ENCODE assay signal across 17 mouse cellular contexts in genomic region chr11:44412276-44412675, GRCm38 (mm10). TPM values are rescaled to one million over a fixed set of nuclear protein-coding genes. Genes with fewer than 3 reads are reported as not detected.
DNase-seq lines count a peak whose midpoint lies in the region; ATAC-seq and TF ChIP-seq lines count a peak whose summit lies in the region.
"Had no signal": no experiment of that assay in that cellular context is flagged by ENCODE, and none has a peak within 500 bp of the region (broad histone marks: within the 10 kb centered on the region; RNA-seq: fewer than 3 reads in every experiment).

No protein-coding gene starts in this region.

- no peaks in the 10 kb centered on the region for H3K36me3 ChIP-seq in forebrain, postnatal 0 days (ENCODE audit: insufficient read depth)
- no peaks in the 10 kb centered on the region for H3K36me3 ChIP-seq in forebrain, embryonic 16.5 days (ENCODE audit: control insufficient read depth, insufficient read depth)
- no peaks in the 10 kb centered on the region for H3K36me3 ChIP-seq in lung, postnatal 0 days (ENCODE audit: insufficient read depth, low read length)
- H3K36me3 ChIP-seq in embryonic facial prominence, embryonic 10.5 days (replicated peaks), result no peaks in the 10 kb centered on the region
- H3K36me3 ChIP-seq: hindbrain, embryonic 10.5 days had no signal

- no peak for ATAC-seq in forebrain, postnatal 0 days
- ATAC-seq in forebrain, embryonic 16.5 days, result no peak
- ATAC-seq in lung, postnatal 0 days, result no peak
- ATAC-seq: activated CD4-positive, CD25-positive, alpha-beta regulatory T cell, adult 4 months had no signal

- no peak for TF ChIP-seq EP300 in lung, postnatal 0 days (IDR thresholded peaks at IDR 0.05)

- no peak for TF ChIP-seq POLR2A in lung, adult 2 months (IDR thresholded peaks at IDR 0.05; ENCODE audit: borderline replicate concordance, extremely low read depth, low read depth, low read length)
- no peak for TF ChIP-seq POLR2A in embryonic fibroblast, embryonic 13.5 days (IDR thresholded peaks at IDR 0.05; ENCODE audit: low read depth, low read length)

- H3K9ac ChIP-seq in forebrain, postnatal 0 days, result no peak overlapping the region
- H3K9ac ChIP-seq in forebrain, embryonic 16.5 days (replicated peaks; ENCODE audit: low read depth, low read length), result no peak overlapping the region
- no peak overlapping the region for H3K9ac ChIP-seq in lung, postnatal 0 days (replicated peaks; ENCODE audit: low read depth)

- TF ChIP-seq CTCF in forebrain, postnatal 0 days (IDR thresholded peaks at IDR 0.05; ENCODE audit: low read depth), result peak; percentile 18
- peak; percentile 56 for TF ChIP-seq CTCF in lung, postnatal 0 days (IDR thresholded peaks at IDR 0.05)
- TF ChIP-seq CTCF in lung, adult 2 months (IDR thresholded peaks at IDR 0.05; ENCODE audit: insufficient read depth, low read length), result no peak
- TF ChIP-seq CTCF in embryonic fibroblast, embryonic 13.5 days (IDR thresholded peaks at IDR 0.05; ENCODE audit: borderline replicate concordance, insufficient read depth, low read length), result peak; percentile 5; the same call in 1 of the 2 replicates

- intact Hi-C loops in gastrocnemius, postnatal 36 days (cut with DNase I), result no loop called here

- DNase-seq in forebrain, postnatal 0 days, result no peak
- DNase-seq in lung, postnatal 0 days (ENCODE audit: low spot score), result no peak
- no peak for DNase-seq in lung, adult 2 months
- peak; percentile 41 for DNase-seq in thymus, postnatal 0 days (ENCODE audit: low spot score)
- no peak for DNase-seq in embryonic facial prominence, embryonic 10.5 days (ENCODE audit: low spot score)
- DNase-seq in gastrocnemius, postnatal 36 days, result no peak
- DNase-seq: embryo, embryonic 11 days; gastrocnemius, postnatal 25 days had no signal

- no peaks in the 10 kb centered on the region for H3K9me3 ChIP-seq in forebrain, postnatal 0 days (ENCODE audit: low read length)
- H3K9me3 ChIP-seq in forebrain, embryonic 16.5 days (ENCODE audit: control insufficient read depth, low read length), result no peaks in the 10 kb centered on the region
- no peaks in the 10 kb centered on the region for H3K9me3 ChIP-seq in lung, postnatal 0 days (ENCODE audit: low read length)
- H3K9me3 ChIP-seq in embryonic facial prominence, embryonic 10.5 days, result no peaks in the 10 kb centered on the region
- H3K9me3 ChIP-seq: hindbrain, embryonic 10.5 days had no signal

- WGBS in forebrain, postnatal 0 days, result 89% methylated on average over 8 of the region's 8 CpGs
- WGBS in forebrain, embryonic 16.5 days, result 89% methylated on average over 8 of the region's 8 CpGs
- WGBS in lung, postnatal 0 days, result 71% methylated on average over 8 of the region's 8 CpGs
- 79% methylated on average over 8 of the region's 8 CpGs for WGBS in lung, adult 2 months
- WGBS in embryonic facial prominence, embryonic 10.5 days, result 86% methylated on average over 8 of the region's 8 CpGs

- no peak overlapping the region for H3K4me2 ChIP-seq in forebrain, postnatal 0 days (ENCODE audit: low read depth)
- H3K4me2 ChIP-seq in forebrain, embryonic 16.5 days (ENCODE audit: low read length), result no peak overlapping the region
- no peak overlapping the region for H3K4me2 ChIP-seq in lung, postnatal 0 days (replicated peaks; ENCODE audit: low read depth, low read length)

- no peak overlapping the region for H3K4me3 ChIP-seq in forebrain, postnatal 0 days (ENCODE audit: low read depth, low read length)
- H3K4me3 ChIP-seq in forebrain, embryonic 16.5 days (replicated peaks; ENCODE audit: low read length), result no peak overlapping the region
- no peak overlapping the region for H3K4me3 ChIP-seq in lung, postnatal 0 days (ENCODE audit: low read depth, low read length)
- H3K4me3 ChIP-seq in lung, adult 2 months (replicated peaks; ENCODE audit: extremely low read depth, low read depth, low read length), result no peak overlapping the region
- no peak overlapping the region for H3K4me3 ChIP-seq in embryonic fibroblast, embryonic 13.5 days (ENCODE audit: insufficient read depth, low read length)
- H3K4me3 ChIP-seq in embryonic facial prominence, embryonic 10.5 days, result no peak overlapping the region
- H3K4me3 ChIP-seq: hindbrain, embryonic 10.5 days; left cerebral cortex, adult 2 months had no signal

- no peaks in the 10 kb centered on the region for H3K4me1 ChIP-seq in forebrain, postnatal 0 days (ENCODE audit: insufficient read depth)
- H3K4me1 ChIP-seq in forebrain, embryonic 16.5 days (replicated peaks; ENCODE audit: control insufficient read depth, insufficient read depth, low read length), result no peaks in the 10 kb centered on the region
- no peaks in the 10 kb centered on the region for H3K4me1 ChIP-seq in lung, postnatal 0 days (ENCODE audit: insufficient read depth, low read depth, low read length)
- H3K4me1 ChIP-seq in lung, adult 2 months (ENCODE audit: control insufficient read depth, insufficient read depth, low read length), result no peaks in the 10 kb centered on the region
- no peaks in the 10 kb centered on the region for H3K4me1 ChIP-seq in embryonic fibroblast, embryonic 13.5 days (ENCODE audit: control insufficient read depth, insufficient read depth, low read length)
- no peaks in the 10 kb centered on the region for H3K4me1 ChIP-seq in embryonic facial prominence, embryonic 10.5 days
- H3K4me1 ChIP-seq: hindbrain, embryonic 10.5 days had no signal

- no peaks in the 10 kb centered on the region for H3K27me3 ChIP-seq in forebrain, postnatal 0 days (ENCODE audit: insufficient read depth, low read length)
- no peaks in the 10 kb centered on the region; the same call in 1 of the 2 replicates for H3K27me3 ChIP-seq in forebrain, embryonic 16.5 days (replicated peaks; ENCODE audit: control insufficient read depth, insufficient read depth, low read length)
- no peaks in the 10 kb centered on the region for H3K27me3 ChIP-seq in lung, postnatal 0 days (replicated peaks; ENCODE audit: insufficient read depth, low read length)
- H3K27me3 ChIP-seq in embryonic facial prominence, embryonic 10.5 days (replicated peaks; ENCODE audit: low read depth, poor library complexity, severe bottlenecking), result no peaks in the 10 kb centered on the region

- H3K27ac ChIP-seq in forebrain, postnatal 0 days (ENCODE audit: low read depth, low read length), result no peak overlapping the region
- H3K27ac ChIP-seq in forebrain, embryonic 16.5 days (ENCODE audit: low read length), result no peak overlapping the region
- H3K27ac ChIP-seq in lung, postnatal 0 days (ENCODE audit: low read length), result no peak overlapping the region
- no peak overlapping the region for H3K27ac ChIP-seq in embryonic fibroblast, embryonic 13.5 days (ENCODE audit: insufficient read depth, low read length)
- no peak overlapping the region for H3K27ac ChIP-seq in embryonic facial prominence, embryonic 10.5 days (replicated peaks)
- H3K27ac ChIP-seq: hindbrain, embryonic 10.5 days; left cerebral cortex, adult 2 months had no signal

RNA-seq across cellular contexts. Expression of gene Il12b, which starts 12.4 kb away (rescaled TPM):
- not detected in 2 replicates for total RNA-seq in forebrain, postnatal 0 days (2014; rRNA removed)
- 0.08 TPM in 1 of 2 replicates, not detected in the other for polyA plus RNA-seq in forebrain, postnatal 0 days (2015; fragmentation: Nextera tagmentation; extraction: Ambion mirVana)
- 0.11 TPM in 1 of 2 replicates, not detected in the other for polyA plus RNA-seq in forebrain, embryonic 16.5 days (2015; fragmentation: Nextera tagmentation; extraction: Ambion mirVana)
- 0.11 and 0.18 TPM in 2 replicates for polyA plus RNA-seq in lung, postnatal 0 days (2015; fragmentation: Nextera tagmentation; extraction: Ambion mirVana)
- polyA plus RNA-seq in lung, adult 2 months (2012; rRNA removed), result 0.15 and 0.17 TPM in 2 replicates
- polyA plus RNA-seq in embryonic fibroblast, embryonic 13.5 days (2011; ENCODE audit: insufficient read length, low read depth, missing spikeins), result not detected in 2 replicates
- 3.6 and 3.8 TPM in 2 replicates for polyA plus RNA-seq in thymus, postnatal 0 days (2015; fragmentation: Nextera tagmentation; extraction: Ambion mirVana)
- not detected in 2 replicates for polyA plus RNA-seq in embryonic facial prominence, embryonic 10.5 days (2016; fragmentation: Nextera tagmentation; extraction: Ambion mirVana)
- total RNA-seq in gastrocnemius, postnatal 36 days (2021), result not detected
- total RNA-seq: gastrocnemius, postnatal 25 days; left cerebral cortex, adult 2 months had no signal
- polyA plus RNA-seq: activated CD4-positive, CD25-positive, alpha-beta regulatory T cell, adult 4 months; C2C12; forebrain, embryonic 11.5 days; hindbrain, embryonic 10.5 days; liver, embryonic 16.5 days; small intestine, adult 2 months had no signal

RNA-seq across cellular contexts. Expression of gene Ublcp1, which starts 58.0 kb away (rescaled TPM):
- total RNA-seq in forebrain, postnatal 0 days (2014; rRNA removed), result 34.3 and 42.2 TPM in 2 replicates
- polyA plus RNA-seq in forebrain, postnatal 0 days (2015; fragmentation: Nextera tagmentation; extraction: Ambion mirVana), result 42.3 and 44.6 TPM in 2 replicates
- polyA plus RNA-seq in forebrain, embryonic 16.5 days (2015; fragmentation: Nextera tagmentation; extraction: Ambion mirVana), result 53.1 and 55.6 TPM in 2 replicates
- 55.5 and 60.5 TPM in 2 replicates for polyA plus RNA-seq in lung, postnatal 0 days (2015; fragmentation: Nextera tagmentation; extraction: Ambion mirVana)
- polyA plus RNA-seq in lung, adult 2 months (2012; rRNA removed), result 7.4 and 11.3 TPM in 2 replicates
- 53.5 and 75.4 TPM in 2 replicates for polyA plus RNA-seq in embryonic fibroblast, embryonic 13.5 days (2011; ENCODE audit: insufficient read length, low read depth, missing spikeins)
- 50.7 and 55.3 TPM in 2 replicates for polyA plus RNA-seq in thymus, postnatal 0 days (2015; fragmentation: Nextera tagmentation; extraction: Ambion mirVana)
- 71.1 and 71.6 TPM in 2 replicates for polyA plus RNA-seq in embryonic facial prominence, embryonic 10.5 days (2016; fragmentation: Nextera tagmentation; extraction: Ambion mirVana)
- total RNA-seq in gastrocnemius, postnatal 36 days (2021), result 10 to 100 TPM; 22.4 to 28.9 TPM
